Mouse (Mus musculus): Measurements from ENCODE around the gene Pik3r1. TPM values are rescaled to one million over a fixed set of nuclear protein-coding genes. Genes with fewer than 3 reads are reported as not detected.

Pik3r1 gene
- polyA plus RNA-seq, 1 experiment from 2014 or later = 38.8 TPM

DNA sequence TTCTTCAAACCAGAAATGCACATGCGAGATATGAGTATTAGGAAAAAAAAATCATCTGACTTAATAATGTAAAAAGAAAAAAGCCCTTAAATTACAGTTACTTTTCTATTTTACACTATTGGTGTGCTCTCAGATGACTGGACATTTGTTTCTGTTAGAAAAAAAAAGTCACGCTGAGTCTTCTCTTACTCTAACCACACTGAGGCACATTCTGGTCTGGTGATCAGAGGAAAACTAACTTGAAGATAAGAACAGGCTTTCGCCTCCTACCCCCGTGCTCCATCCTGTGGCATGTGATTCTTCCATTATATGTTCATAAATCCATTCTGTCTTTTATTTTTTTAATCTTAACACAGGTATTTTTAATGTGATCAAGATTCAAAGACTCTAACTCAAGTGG is 30.5 kb upstream of the Pik3r1 start:
- no peaks in the 10 kb centered on the region for H3K36me3 ChIP-seq
- peaks cover 15% of the 10 kb centered on the region for H3K27me3 ChIP-seq
- no peak for ATAC-seq (ENCODE audit: insufficient number of reproducible peaks, insufficient read depth, low FRiP score, low TSS enrichment, low read depth)
- no peaks in the 10 kb centered on the region for H3K9me3 ChIP-seq
- H3K4me1 ChIP-seq = peaks cover 7% of the 10 kb centered on the region
- H3K9ac ChIP-seq = no peak overlapping the region
- WGBS = 87% methylated on average over 4 of the region's 4 CpGs
- no peak overlapping the region for H3K27ac ChIP-seq
- H3K4me3 ChIP-seq = no peak overlapping the region
- H3K4me2 ChIP-seq = no peak overlapping the region

- H3K27ac ChIP-seq = no peak overlapping the region
- WGBS = 56% methylated on average over 6 of the region's 6 CpGs
- no peak for ATAC-seq (ENCODE audit: insufficient number of reproducible peaks, insufficient read depth, low FRiP score, low TSS enrichment, low read depth)
- H3K9me3 ChIP-seq = no peaks in the 10 kb centered on the region
- peaks cover 6% of the 10 kb centered on the region for H3K4me1 ChIP-seq
- no peaks in the 10 kb centered on the region for H3K36me3 ChIP-seq
- peaks cover 15% of the 10 kb centered on the region for H3K27me3 ChIP-seq
- H3K4me2 ChIP-seq = no peak overlapping the region
- H3K4me3 ChIP-seq = no peak overlapping the region
- H3K9ac ChIP-seq = no peak overlapping the region
Measured at GRCm38 (mm10) chr13:101796983-101797382, 29.0 kb upstream of the Pik3r1 start.

GRCm38 (mm10) chr13:101785705-101786104 is 17.7 kb upstream of the Pik3r1 start:
- ATAC-seq (ENCODE audit: insufficient number of reproducible peaks, insufficient read depth, low FRiP score, low TSS enrichment, low read depth) = no peak
- Histone ChIP-seq H3K9me3 (no peaks in the 10 kb centered on the region), H3K27me3 (no peaks in the 10 kb centered on the region), H3K4me2 (no peak overlapping the region), H3K27ac (no peak overlapping the region), H3K36me3 (no peaks in the 10 kb centered on the region), H3K4me1 (no peaks in the 10 kb centered on the region), H3K9ac (no peak overlapping the region), H3K4me3 (no peak overlapping the region)
- 83% methylated on average over 4 of the region's 4 CpGs for WGBS

- no peaks in the 10 kb centered on the region for H3K36me3 ChIP-seq
- H3K4me3 ChIP-seq = no peak overlapping the region
- H3K4me1 ChIP-seq = no peaks in the 10 kb centered on the region
- H3K27ac ChIP-seq = no peak overlapping the region
- H3K9me3 ChIP-seq = no peaks in the 10 kb centered on the region
- no peak overlapping the region for H3K9ac ChIP-seq
- H3K4me2 ChIP-seq = no peak overlapping the region
- no peaks in the 10 kb centered on the region for H3K27me3 ChIP-seq
- no peak for ATAC-seq (ENCODE audit: insufficient number of reproducible peaks, insufficient read depth, low FRiP score, low TSS enrichment, low read depth)
- 92% methylated on average over 13 of the region's 13 CpGs for WGBS
Measured at GRCm38 (mm10) chr13:101784651-101785289, 16.8 kb upstream of the Pik3r1 start.

GRCm38 (mm10) chr13:101779011-101779410 is 11.0 kb upstream of the Pik3r1 start:
- no peak for ATAC-seq (ENCODE audit: insufficient number of reproducible peaks, insufficient read depth, low FRiP score, low TSS enrichment, low read depth)
- Histone ChIP-seq H3K27ac (no peak overlapping the region), H3K9ac (no peak overlapping the region), H3K4me3 (no peak overlapping the region), H3K27me3 (no peaks in the 10 kb centered on the region), H3K4me2 (no peak overlapping the region), H3K9me3 (no peaks in the 10 kb centered on the region), H3K36me3 (no peaks in the 10 kb centered on the region), H3K4me1 (0 out of 2 replicates have a peak, but pooled peaks cover 4% of the 10 kb centered on the region)
- WGBS = 91% methylated on average over 4 of the region's 4 CpGs

DNA sequence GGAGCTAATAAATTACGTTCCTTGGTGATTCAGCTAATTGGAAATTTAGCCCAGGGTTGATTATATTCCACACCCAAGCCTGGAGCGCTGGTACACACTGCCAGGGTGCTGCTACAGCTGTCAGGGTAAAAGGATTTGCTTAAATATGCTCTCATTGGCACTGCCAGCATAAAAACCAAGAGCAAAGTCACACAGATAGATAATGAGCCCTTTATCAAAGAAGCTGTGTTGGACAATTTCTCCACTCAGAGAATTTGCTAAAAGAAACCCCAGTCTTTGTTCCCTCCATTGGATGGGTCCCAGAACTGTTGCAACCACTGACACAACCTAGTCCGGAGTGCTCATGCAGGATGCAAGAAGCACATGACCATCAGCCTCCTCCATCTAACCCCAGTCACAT is 9.8 kb upstream of the Pik3r1 start:
- Histone ChIP-seq H3K4me1 (0 out of 2 replicates have a peak, but pooled peaks cover 4% of the 10 kb centered on the region), H3K27me3 (no peaks in the 10 kb centered on the region), H3K4me3 (no peak overlapping the region), H3K4me2 (no peak overlapping the region), H3K9ac (no peak overlapping the region), H3K27ac (no peak overlapping the region), H3K36me3 (no peaks in the 10 kb centered on the region), H3K9me3 (no peaks in the 10 kb centered on the region)
- 66% methylated on average over 3 of the region's 3 CpGs for WGBS
- no peak for ATAC-seq (ENCODE audit: insufficient number of reproducible peaks, insufficient read depth, low FRiP score, low TSS enrichment, low read depth)

- Histone ChIP-seq H3K36me3 (no peaks in the 10 kb centered on the region), H3K27me3 (no peaks in the 10 kb centered on the region), H3K4me1 (peaks cover 12% of the 10 kb centered on the region), H3K9me3 (no peaks in the 10 kb centered on the region), H3K9ac (no peak overlapping the region), H3K27ac (no peak overlapping the region), H3K4me3 (no peak overlapping the region), H3K4me2 (no peak overlapping the region)
- ATAC-seq (ENCODE audit: insufficient number of reproducible peaks, insufficient read depth, low FRiP score, low TSS enrichment, low read depth) = no peak
Measured at GRCm38 (mm10) chr13:101771071-101771470, 3.1 kb upstream of the Pik3r1 start.

DNA sequence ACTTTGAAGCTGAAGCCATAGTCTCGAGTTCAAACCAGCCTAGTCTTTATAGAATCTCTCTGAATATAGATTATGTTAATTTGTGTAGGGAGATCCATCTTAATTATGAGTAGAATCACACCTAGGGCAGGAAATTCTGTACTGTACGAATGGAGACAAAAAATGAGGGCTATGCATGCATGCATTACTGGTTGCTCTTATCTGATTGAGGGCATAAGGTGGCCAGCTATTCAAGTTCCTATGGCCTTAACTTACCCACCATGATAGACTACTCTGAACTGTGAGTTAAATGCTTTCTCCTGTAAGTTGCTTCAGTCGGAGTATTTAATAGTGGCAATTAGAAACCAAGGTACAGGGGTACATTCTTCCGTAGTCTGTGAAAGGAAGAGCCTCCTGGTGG is 1.9 kb upstream of the Pik3r1 start:
- Histone ChIP-seq H3K27me3 (no peaks in the 10 kb centered on the region), H3K9me3 (no peaks in the 10 kb centered on the region), H3K36me3 (no peaks in the 10 kb centered on the region), H3K4me3 (no peak overlapping the region), H3K9ac (no peak overlapping the region), H3K27ac (no peak overlapping the region), H3K4me2 (no peak overlapping the region), H3K4me1 (peaks cover 23% of the 10 kb centered on the region)
- WGBS = 80% methylated on average over 4 of the region's 4 CpGs
- ATAC-seq (ENCODE audit: insufficient number of reproducible peaks, insufficient read depth, low FRiP score, low TSS enrichment, low read depth) = no peak

- Histone ChIP-seq H3K36me3 (no peaks in the 10 kb centered on the region), H3K4me1 (peaks cover 34% of the 10 kb centered on the region), H3K27ac (peak overlapping the region; percentile 82), H3K4me3 (peak overlapping the region; percentile 91), H3K9ac (peak overlapping the region; percentile 77), H3K4me2 (peak overlapping the region; percentile 85), H3K27me3 (no peaks in the 10 kb centered on the region), H3K9me3 (no peaks in the 10 kb centered on the region)
- peak; percentile 7; the same call in 1 of the 2 replicates for ATAC-seq (ENCODE audit: insufficient number of reproducible peaks, insufficient read depth, low FRiP score, low TSS enrichment, low read depth)
- 2% methylated on average over 17 of the region's 17 CpGs for WGBS
Measured at GRCm38 (mm10) chr13:101768630-101768991, 594 bp upstream of the Pik3r1 start.

DNA sequence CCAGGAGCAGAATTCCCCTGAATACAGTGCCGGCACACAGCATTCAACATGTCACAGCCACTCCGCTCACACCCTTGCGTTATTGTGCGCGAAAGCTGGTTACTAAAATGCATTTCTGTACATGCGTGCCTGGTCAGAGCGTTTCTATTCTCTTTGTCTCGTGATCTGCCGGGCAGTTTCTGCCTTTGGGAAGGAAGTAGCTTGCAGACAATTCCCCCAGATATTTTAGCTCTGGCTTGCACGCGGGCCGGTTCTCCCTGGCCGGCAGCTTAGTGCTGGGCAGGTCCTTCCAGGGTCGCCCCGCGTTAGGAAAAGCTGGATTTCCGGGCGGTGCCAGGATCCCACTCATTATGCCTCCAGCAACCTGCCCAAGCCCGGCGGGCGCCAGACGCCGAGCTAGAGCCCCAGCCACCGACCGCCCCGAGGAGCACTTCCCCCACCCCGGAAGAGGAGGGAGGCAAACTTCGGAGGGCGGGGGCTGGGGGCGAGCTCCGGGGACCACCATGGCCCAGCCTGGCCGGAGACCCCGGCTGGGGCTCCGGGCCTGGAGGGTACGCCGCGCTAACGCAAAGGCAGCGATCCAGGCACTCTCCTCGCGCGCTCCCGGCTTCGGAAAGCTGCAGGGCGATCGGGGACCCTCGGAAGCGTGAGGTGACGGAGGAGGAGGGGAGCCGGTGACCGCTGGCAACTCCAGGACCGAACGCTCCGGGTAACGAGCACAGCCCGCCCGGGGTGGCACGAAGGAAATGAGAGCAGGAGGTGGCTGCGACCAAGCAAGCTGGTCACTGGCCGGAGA is 806 bp downstream of the Pik3r1 start:
- Histone ChIP-seq H3K4me1 (peaks cover 46% of the 10 kb centered on the region), H3K36me3 (no peaks in the 10 kb centered on the region), H3K9ac (peak overlapping the region; percentile 91), H3K9me3 (no peaks in the 10 kb centered on the region), H3K4me3 (peak overlapping the region; percentile 91), H3K27ac (peak overlapping the region; percentile 95), H3K27me3 (no peaks in the 10 kb centered on the region), H3K4me2 (peak overlapping the region; percentile 85)
- peak; percentile 8; the same call in 1 of the 2 replicates for ATAC-seq (ENCODE audit: insufficient number of reproducible peaks, insufficient read depth, low FRiP score, low TSS enrichment, low read depth)
- under 1% methylated on average over 60 of the region's 60 CpGs for WGBS

GRCm38 (mm10) chr13:101766605-101767012 is 1.4 kb downstream of the Pik3r1 start:
- H3K27ac ChIP-seq = peak overlapping the region; percentile 95

GRCm38 (mm10) chr13:101765976-101766375 is 2.0 kb downstream of the Pik3r1 start:
- Histone ChIP-seq H3K4me1 (peaks cover 54% of the 10 kb centered on the region), H3K9ac (peak overlapping the region; percentile 91), H3K9me3 (no peaks in the 10 kb centered on the region), H3K4me3 (peak overlapping the region; percentile 91), H3K4me2 (peak overlapping the region; percentile 85), H3K27me3 (no peaks in the 10 kb centered on the region), H3K27ac (no peak overlapping the region), H3K36me3 (no peaks in the 10 kb centered on the region)
- 20% methylated on average over 3 of the region's 3 CpGs for WGBS
- ATAC-seq (ENCODE audit: insufficient number of reproducible peaks, insufficient read depth, low FRiP score, low TSS enrichment, low read depth) = no peak

More at GRCm38 (mm10) chr13:101766605-101767012, 1.4 kb downstream of the Pik3r1 start:
- H3K27me3 ChIP-seq = no peaks in the 10 kb centered on the region
- H3K9me3 ChIP-seq = no peaks in the 10 kb centered on the region
- H3K4me2 ChIP-seq = peak overlapping the region; percentile 85
- 1% methylated on average over 5 of the region's 5 CpGs for WGBS
- H3K4me3 ChIP-seq = peak overlapping the region; percentile 91
- no peaks in the 10 kb centered on the region for H3K36me3 ChIP-seq
- H3K9ac ChIP-seq = peak overlapping the region; percentile 91
- ATAC-seq (ENCODE audit: insufficient number of reproducible peaks, insufficient read depth, low FRiP score, low TSS enrichment, low read depth) = no peak
- H3K4me1 ChIP-seq = peaks cover 48% of the 10 kb centered on the region

Measured in embryonic facial prominence, embryonic 13.5 days (tissue).